Mouse (Mus musculus): ENCODE data around the gene Zfp292. TPM values are rescaled to one million over a fixed set of nuclear protein-coding genes. Genes with fewer than 3 reads are reported as not detected.
"Not testable (repeated sequence)": the region's sequence is repeated elsewhere in the genome, so short reads cannot be mapped to it uniquely, and the experiment has no call there.

The Zfp292 gene
- polyA plus RNA-seq, 1 experiment from 2014 or later, result 38.4 TPM

DNA sequence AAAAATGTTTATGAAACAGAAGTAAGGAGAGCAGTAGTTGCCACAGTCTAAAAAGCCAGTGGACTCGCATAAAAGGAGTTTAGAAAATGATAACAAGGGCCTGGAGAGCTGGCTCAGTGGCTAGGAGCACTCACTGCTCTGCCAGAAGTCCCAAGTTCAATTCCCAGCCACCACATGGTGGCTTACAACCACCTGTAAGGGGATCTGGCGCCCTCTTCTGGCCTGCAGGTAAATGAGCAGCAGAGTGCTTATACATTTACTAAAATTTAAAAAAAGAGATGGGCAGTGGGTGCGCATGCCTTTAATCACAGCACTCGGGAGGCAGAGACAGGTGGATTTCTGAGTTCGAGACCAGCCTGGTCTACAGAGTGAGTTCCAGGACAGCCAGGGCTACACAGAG is 22.6 kb upstream of the Zfp292 start:
- no peaks in the 10 kb centered on the region for H3K27me3 ChIP-seq (ENCODE audit: control insufficient read depth, insufficient read depth, low read length)
- ATAC-seq (ENCODE audit: insufficient read depth, low FRiP score, low TSS enrichment), result no peak
- 58% methylated on average over 5 of the region's 5 CpGs for WGBS
- no peak overlapping the region for H3K4me3 ChIP-seq (ENCODE audit: low read depth, low read length)
- H3K4me2 ChIP-seq (ENCODE audit: low read depth), result no peak overlapping the region
- H3K9me3 ChIP-seq (ENCODE audit: control insufficient read depth, low read length), result no peaks in the 10 kb centered on the region
- no peaks in the 10 kb centered on the region for H3K4me1 ChIP-seq (ENCODE audit: control insufficient read depth, insufficient read depth, low read length)
- H3K27ac ChIP-seq (ENCODE audit: low read depth, low read length), result no peak overlapping the region
- H3K9ac ChIP-seq (ENCODE audit: low read length), result no peak overlapping the region
- DNase-seq (ENCODE audit: low spot score), result no peak
- no peaks in the 10 kb centered on the region for H3K36me3 ChIP-seq (ENCODE audit: control insufficient read depth, insufficient read depth, low read length)

DNA sequence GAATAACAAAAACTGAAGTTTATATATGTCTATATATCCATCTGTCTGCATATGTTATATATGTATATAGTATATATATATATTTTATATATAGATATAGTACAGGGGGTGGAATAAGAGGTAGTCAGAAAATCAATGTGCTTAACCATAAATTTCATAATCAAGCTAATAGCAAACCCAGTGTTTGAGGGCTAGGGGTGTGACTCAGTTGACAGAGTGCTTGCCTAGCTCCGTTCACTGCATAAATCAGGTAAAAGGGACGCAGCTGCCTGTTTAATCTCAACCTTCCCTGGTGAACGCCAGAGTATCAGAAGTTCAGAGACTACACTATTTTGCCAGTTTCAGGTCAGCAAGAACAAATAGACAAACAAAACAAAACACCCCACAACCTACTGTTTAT is 18.8 kb upstream of the Zfp292 start:
- H3K27ac ChIP-seq (ENCODE audit: low read depth, low read length); H3K4me1 ChIP-seq (ENCODE audit: control insufficient read depth, insufficient read depth, low read length); ATAC-seq (ENCODE audit: insufficient read depth, low FRiP score, low TSS enrichment); H3K9ac ChIP-seq (ENCODE audit: low read length); H3K4me3 ChIP-seq (ENCODE audit: low read depth, low read length); H3K9me3 ChIP-seq (ENCODE audit: control insufficient read depth, low read length); H3K4me2 ChIP-seq (ENCODE audit: low read depth); H3K36me3 ChIP-seq (ENCODE audit: control insufficient read depth, insufficient read depth, low read length); H3K27me3 ChIP-seq (ENCODE audit: control insufficient read depth, insufficient read depth, low read length); DNase-seq (ENCODE audit: low spot score): not testable (repeated sequence)
- WGBS, result 67% methylated on average over 3 of the region's 3 CpGs

DNA sequence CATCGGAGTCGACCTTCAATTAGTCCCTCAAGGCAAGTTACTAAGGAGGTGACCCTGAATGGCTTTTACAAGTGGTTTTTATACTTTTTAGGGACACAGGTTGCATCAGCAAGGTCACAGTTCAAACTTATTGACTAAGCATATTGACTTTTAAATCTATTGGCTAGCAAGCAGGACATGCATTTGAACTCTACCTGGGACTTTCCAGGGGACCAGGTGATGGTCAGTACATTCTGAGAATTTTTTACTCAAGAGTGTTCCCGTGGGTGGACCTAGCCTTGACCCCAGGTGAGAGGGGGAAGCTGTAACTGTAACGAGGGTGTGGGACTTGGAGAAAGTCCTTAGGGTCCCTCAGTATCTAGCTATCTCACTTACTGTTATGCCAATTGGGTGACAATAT is 18.4 kb upstream of the Zfp292 start:
- H3K4me1 ChIP-seq (ENCODE audit: control insufficient read depth, insufficient read depth, low read length), result no peaks in the 10 kb centered on the region
- H3K27me3 ChIP-seq (ENCODE audit: control insufficient read depth, insufficient read depth, low read length), result no peaks in the 10 kb centered on the region
- H3K9ac ChIP-seq (ENCODE audit: low read length), result no peak overlapping the region
- DNase-seq (ENCODE audit: low spot score), result no peak
- H3K4me2 ChIP-seq (ENCODE audit: low read depth), result no peak overlapping the region
- H3K9me3 ChIP-seq (ENCODE audit: control insufficient read depth, low read length), result no peaks in the 10 kb centered on the region
- 82% methylated on average over 4 of the region's 4 CpGs for WGBS
- no peak for ATAC-seq (ENCODE audit: insufficient read depth, low FRiP score, low TSS enrichment)
- H3K27ac ChIP-seq (ENCODE audit: low read depth, low read length), result no peak overlapping the region
- no peaks in the 10 kb centered on the region for H3K36me3 ChIP-seq (ENCODE audit: control insufficient read depth, insufficient read depth, low read length)
- H3K4me3 ChIP-seq (ENCODE audit: low read depth, low read length), result no peak overlapping the region

DNA sequence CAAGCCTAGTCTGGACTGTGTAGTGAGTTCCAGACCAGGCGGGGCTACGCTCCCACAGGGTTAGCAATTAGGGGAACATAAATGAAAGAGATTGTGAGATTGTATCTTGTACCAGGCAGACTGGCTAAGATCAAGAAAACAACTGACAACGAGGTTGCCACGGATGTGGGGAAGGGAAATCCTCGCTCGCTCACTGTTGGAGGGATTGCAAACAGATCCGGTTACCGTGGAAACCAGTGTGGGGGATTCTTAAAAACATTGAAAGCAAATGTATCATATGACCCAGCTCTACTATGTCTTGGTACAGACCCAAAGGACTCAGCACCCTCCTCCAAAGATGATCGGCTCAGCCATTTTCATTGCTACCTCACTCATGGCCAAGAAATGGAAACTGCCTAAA is 17.4 kb upstream of the Zfp292 start:
- WGBS, result 74% methylated on average over 9 of the region's 9 CpGs
- Histone ChIP-seq H3K36me3 (ENCODE audit: control insufficient read depth, insufficient read depth, low read length) (no peaks in the 10 kb centered on the region), H3K9ac (ENCODE audit: low read length) (no peak overlapping the region), H3K27ac (ENCODE audit: low read depth, low read length) (no peak overlapping the region), H3K4me2 (ENCODE audit: low read depth) (no peak overlapping the region), H3K4me1 (ENCODE audit: control insufficient read depth, insufficient read depth, low read length) (no peaks in the 10 kb centered on the region), H3K4me3 (ENCODE audit: low read depth, low read length) (no peak overlapping the region), H3K27me3 (ENCODE audit: control insufficient read depth, insufficient read depth, low read length) (no peaks in the 10 kb centered on the region), H3K9me3 (ENCODE audit: control insufficient read depth, low read length) (no peaks in the 10 kb centered on the region)
- DNase-seq (ENCODE audit: low spot score), result peak; percentile 19
- ATAC-seq (ENCODE audit: insufficient read depth, low FRiP score, low TSS enrichment), result no peak

DNA sequence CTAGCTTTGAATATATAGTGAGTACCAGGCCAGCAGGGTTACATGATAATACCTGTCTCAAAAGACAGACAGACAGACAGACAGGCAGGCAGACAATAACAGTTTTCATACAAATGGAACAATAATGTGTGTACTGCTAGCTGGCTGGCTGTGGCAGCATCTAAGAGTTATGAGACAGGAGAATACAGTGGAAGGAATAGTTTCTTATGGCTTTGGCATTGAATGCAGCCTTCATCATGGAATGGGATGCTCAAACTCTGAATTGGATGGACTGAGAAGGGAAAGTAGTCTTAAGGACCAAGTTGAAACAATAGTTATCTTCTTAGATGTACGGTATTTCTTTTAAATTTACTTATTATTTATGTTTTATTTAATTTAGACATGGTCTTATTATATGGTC is 16.6 kb upstream of the Zfp292 start:
- Histone ChIP-seq H3K4me3 (ENCODE audit: low read depth, low read length) (no peak overlapping the region), H3K27me3 (ENCODE audit: control insufficient read depth, insufficient read depth, low read length) (no peaks in the 10 kb centered on the region), H3K9me3 (ENCODE audit: control insufficient read depth, low read length) (no peaks in the 10 kb centered on the region), H3K4me1 (ENCODE audit: control insufficient read depth, insufficient read depth, low read length) (no peaks in the 10 kb centered on the region), H3K27ac (ENCODE audit: low read depth, low read length) (no peak overlapping the region), H3K4me2 (ENCODE audit: low read depth) (no peak overlapping the region), H3K9ac (ENCODE audit: low read length) (no peak overlapping the region), H3K36me3 (ENCODE audit: control insufficient read depth, insufficient read depth, low read length) (no peaks in the 10 kb centered on the region)
- 91% methylated on average over 1 of the region's 1 CpGs for WGBS
- DNase-seq (ENCODE audit: low spot score) (no peak), ATAC-seq (ENCODE audit: insufficient read depth, low FRiP score, low TSS enrichment) (no peak)

DNA sequence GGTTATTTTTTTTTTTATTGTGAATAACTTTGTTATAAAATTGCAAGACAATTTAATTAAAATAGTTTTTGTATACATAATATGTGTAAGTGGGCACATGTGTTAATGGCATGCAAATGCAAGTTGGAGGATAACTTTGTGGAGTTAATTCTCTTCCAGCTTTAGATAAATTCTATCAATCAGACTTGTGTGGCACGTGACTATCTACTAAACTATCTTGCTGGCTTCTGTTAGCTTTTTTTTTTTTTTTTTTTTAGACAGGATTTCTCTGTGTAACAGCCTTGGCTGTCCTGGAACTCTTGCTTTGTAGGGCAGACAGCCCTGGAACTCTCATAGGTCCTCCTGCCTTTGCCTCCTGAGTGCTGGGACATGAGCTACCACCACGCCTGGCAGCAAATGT is 15.7 kb upstream of the Zfp292 start:
- H3K9ac ChIP-seq (ENCODE audit: low read length), result no peak overlapping the region
- H3K4me3 ChIP-seq (ENCODE audit: low read depth, low read length), result no peak overlapping the region
- no peaks in the 10 kb centered on the region for H3K9me3 ChIP-seq (ENCODE audit: control insufficient read depth, low read length)
- WGBS, result 70% methylated on average over 2 of the region's 2 CpGs
- no peak overlapping the region for H3K27ac ChIP-seq (ENCODE audit: low read depth, low read length)
- DNase-seq (ENCODE audit: low spot score) (no peak), ATAC-seq (ENCODE audit: insufficient read depth, low FRiP score, low TSS enrichment) (no peak)
- no peak overlapping the region for H3K4me2 ChIP-seq (ENCODE audit: low read depth)
- no peaks in the 10 kb centered on the region for H3K27me3 ChIP-seq (ENCODE audit: control insufficient read depth, insufficient read depth, low read length)
- no peaks in the 10 kb centered on the region for H3K4me1 ChIP-seq (ENCODE audit: control insufficient read depth, insufficient read depth, low read length)
- H3K36me3 ChIP-seq (ENCODE audit: control insufficient read depth, insufficient read depth, low read length), result no peaks in the 10 kb centered on the region

DNA sequence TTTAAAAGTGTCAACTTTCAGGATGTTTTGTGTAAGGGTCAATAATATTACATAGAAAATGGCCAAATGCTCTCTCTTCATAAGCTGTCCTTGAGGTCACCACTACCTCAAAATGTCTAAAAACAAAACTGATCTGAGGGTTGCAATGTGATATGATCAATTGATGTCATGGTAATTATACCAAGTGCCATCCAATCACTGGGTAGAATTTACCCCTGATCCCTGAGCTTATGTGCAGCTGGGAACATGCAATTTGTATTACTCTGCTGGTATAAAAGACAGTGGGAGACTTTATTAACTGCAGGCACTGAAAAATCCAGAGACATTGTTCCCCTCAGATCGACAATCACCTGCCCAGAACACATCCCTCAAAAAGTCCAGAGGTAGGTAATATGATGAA is 10.7 kb upstream of the Zfp292 start, which contains the start of gene Cga:
Gene Cga (plus strand): TSS at position 301 of the 400 bp plus-strand sequence.
- Histone ChIP-seq H3K9ac (ENCODE audit: low read length) (no peak within 1 kb of the TSS), H3K4me1 (ENCODE audit: control insufficient read depth, insufficient read depth, low read length) (no peaks in the 10 kb centered on the region), H3K27ac (ENCODE audit: low read depth, low read length) (no peak within 1 kb of the TSS), H3K27me3 (ENCODE audit: control insufficient read depth, insufficient read depth, low read length) (no peaks in the 10 kb centered on the region), H3K36me3 (ENCODE audit: control insufficient read depth, insufficient read depth, low read length) (no peaks in the 10 kb centered on the region), H3K4me3 (ENCODE audit: low read depth, low read length) (no peak within 1 kb of the TSS), H3K9me3 (ENCODE audit: control insufficient read depth, low read length) (no peaks in the 10 kb centered on the region), H3K4me2 (ENCODE audit: low read depth) (no peak within 1 kb of the TSS)
- no peak for DNase-seq (ENCODE audit: low spot score)
- no peak for ATAC-seq (ENCODE audit: insufficient read depth, low FRiP score, low TSS enrichment)
- 90% methylated on average over 1 of the region's 1 CpGs for WGBS

DNA sequence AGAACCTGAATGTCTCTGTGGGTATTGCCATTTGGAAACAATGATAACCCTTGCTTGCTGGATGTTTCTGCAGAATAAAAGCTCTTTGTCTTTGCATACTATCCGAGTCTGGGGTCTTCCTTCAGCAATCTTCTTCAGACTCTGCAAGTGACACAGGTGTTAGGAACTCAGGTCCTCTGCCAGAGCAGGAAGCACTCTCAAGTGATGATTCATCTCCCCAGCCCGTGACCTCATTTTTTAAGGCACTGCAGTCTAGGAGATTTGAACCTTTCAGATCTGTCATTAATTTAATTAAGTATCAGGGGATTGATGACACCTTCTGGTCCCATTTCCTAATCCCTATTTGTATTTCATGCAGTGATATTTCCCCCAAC is 7.0 kb upstream of the Zfp292 start:
- DNase-seq (ENCODE audit: low spot score) (no peak), ATAC-seq (ENCODE audit: insufficient read depth, low FRiP score, low TSS enrichment) (no peak)
- Histone ChIP-seq H3K4me1 (ENCODE audit: control insufficient read depth, insufficient read depth, low read length) (peaks cover 3% of the 10 kb centered on the region; the same call in 1 of the 2 replicates), H3K4me3 (ENCODE audit: low read depth, low read length) (no peak overlapping the region), H3K9ac (ENCODE audit: low read length) (no peak overlapping the region), H3K4me2 (ENCODE audit: low read depth) (no peak overlapping the region), H3K36me3 (ENCODE audit: control insufficient read depth, insufficient read depth, low read length) (no peaks in the 10 kb centered on the region), H3K27me3 (ENCODE audit: control insufficient read depth, insufficient read depth, low read length) (no peaks in the 10 kb centered on the region), H3K27ac (ENCODE audit: low read depth, low read length) (no peak overlapping the region), H3K9me3 (ENCODE audit: control insufficient read depth, low read length) (no peaks in the 10 kb centered on the region)
- 22% methylated on average over 2 of the region's 2 CpGs for WGBS

DNA sequence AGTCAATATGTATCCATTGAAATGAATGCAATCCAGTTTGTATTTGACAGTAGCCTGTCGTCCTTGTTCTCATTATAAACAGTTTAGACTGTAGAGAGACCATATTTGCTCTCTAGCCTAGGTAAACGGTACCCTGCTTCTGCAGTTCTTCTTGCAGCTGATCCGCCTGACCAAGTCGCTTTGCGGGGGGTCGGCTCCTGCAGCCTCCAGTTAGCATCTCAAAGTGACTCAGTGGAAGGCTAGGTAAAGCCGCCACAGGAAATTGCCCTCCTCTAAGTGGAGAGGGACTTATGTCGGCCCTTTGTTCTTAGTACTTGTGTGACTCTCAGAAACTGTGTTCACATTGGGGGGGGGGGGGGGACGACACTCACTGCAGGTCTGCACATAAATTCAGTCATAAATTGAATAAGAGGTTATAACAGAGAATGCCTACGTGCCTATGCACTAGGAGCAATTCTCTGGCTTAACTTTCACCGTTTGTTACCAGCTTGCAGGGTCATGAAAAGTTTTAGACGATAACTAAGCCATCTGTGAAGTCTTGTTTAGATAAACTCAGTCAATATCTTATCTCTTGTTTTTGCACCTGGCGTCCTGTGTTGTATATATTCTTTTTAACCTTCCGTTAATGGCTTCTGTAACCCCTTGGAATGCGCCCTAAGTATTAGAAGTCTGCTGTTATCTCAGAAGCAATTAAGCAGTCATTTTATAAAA is 6.5 kb upstream of the Zfp292 start:
- no peak overlapping the region for H3K4me3 ChIP-seq (ENCODE audit: low read depth, low read length)
- H3K36me3 ChIP-seq (ENCODE audit: control insufficient read depth, insufficient read depth, low read length), result no peaks in the 10 kb centered on the region
- no peaks in the 10 kb centered on the region for H3K9me3 ChIP-seq (ENCODE audit: control insufficient read depth, low read length)
- no peak overlapping the region for H3K4me2 ChIP-seq (ENCODE audit: low read depth)
- 8% methylated on average over 15 of the region's 15 CpGs for WGBS
- peaks cover 3% of the 10 kb centered on the region; the same call in 1 of the 2 replicates for H3K4me1 ChIP-seq (ENCODE audit: control insufficient read depth, insufficient read depth, low read length)
- DNase-seq (ENCODE audit: low spot score) (no peak), ATAC-seq (ENCODE audit: insufficient read depth, low FRiP score, low TSS enrichment) (no peak)
- no peak overlapping the region for H3K27ac ChIP-seq (ENCODE audit: low read depth, low read length)
- no peaks in the 10 kb centered on the region for H3K27me3 ChIP-seq (ENCODE audit: control insufficient read depth, insufficient read depth, low read length)
- no peak overlapping the region for H3K9ac ChIP-seq (ENCODE audit: low read length)
